ENCODE assay signal across 10 mouse cellular contexts in the genomic region with DNA sequence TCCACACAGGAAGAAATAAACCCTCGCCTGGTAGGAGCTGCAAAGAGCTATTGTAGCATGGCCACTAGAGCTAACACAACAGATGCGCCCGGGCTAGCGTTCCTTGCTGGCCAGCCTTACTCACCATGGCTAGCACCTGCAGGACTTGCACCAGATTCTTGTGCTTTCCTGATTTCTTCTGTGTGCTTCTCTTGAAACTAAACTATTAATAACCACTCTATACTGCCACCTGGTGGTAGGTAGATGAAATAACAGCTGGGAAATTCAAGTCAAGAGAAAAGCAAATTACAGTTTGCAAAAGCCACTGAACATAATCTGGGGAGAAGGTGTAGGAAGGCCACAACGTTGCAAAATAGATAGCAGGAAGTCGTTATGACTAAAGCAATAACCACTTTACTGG.
DNase-seq lines count a peak whose midpoint lies in the region; ATAC-seq lines count a peak whose summit lies in the region.
"Had no signal": no experiment of that assay in that cellular context is flagged by ENCODE, and none has a peak within 500 bp of the region (broad histone marks: within the 10 kb centered on the region; RNA-seq: fewer than 3 reads in every experiment).

No protein-coding gene starts in this region.

- intact Hi-C loops in heart, postnatal 10 days (cut with DNase I) = loop anchor here (1.0 to 5.0 kb wide), 2 partner anchors 75 to 989 kb away; no protein-coding TSS in a partner anchor

- H3K36me3 ChIP-seq in heart, embryonic 12.5 days = no peaks in the 10 kb centered on the region
- H3K36me3 ChIP-seq: liver, embryonic 15.5 days had no signal

- DNase-seq in heart, postnatal 10 days = peak; percentile 9 to 30
- peak; percentile 27 for DNase-seq in CD4-positive helper T cell, adult 2 months (ENCODE audit: low read depth, low spot score)
- peak; percentile 56 for DNase-seq in brain, adult 2 months (ENCODE audit: low read depth, low spot score)
- DNase-seq in hindlimb bud, embryonic 11.5 days (ENCODE audit: extremely low spot score, low read depth, low spot score) = peak; percentile 49
- peak; percentile 69 for DNase-seq in mesoderm, embryonic 11.5 days (ENCODE audit: low read depth, low spot score)
- DNase-seq in thymus, postnatal 14 days = no peak
- no peak for DNase-seq in spleen, postnatal 36 days (ENCODE audit: low spot score in 2 of 2)

- 0 out of 2 replicates have a peak, but pooled peaks cover 3% of the 10 kb centered on the region for H3K9me3 ChIP-seq in heart, embryonic 12.5 days (replicated peaks)
- H3K9me3 ChIP-seq: liver, embryonic 15.5 days had no signal

- WGBS in heart, embryonic 12.5 days = 35% methylated on average over 6 of the region's 6 CpGs

- no peak overlapping the region for H3K9ac ChIP-seq in heart, embryonic 12.5 days
- H3K9ac ChIP-seq: liver, embryonic 15.5 days had no signal

- no peaks in the 10 kb centered on the region for H3K4me1 ChIP-seq in heart, embryonic 12.5 days (replicated peaks)
- H3K4me1 ChIP-seq: liver, embryonic 15.5 days had no signal

- H3K4me2 ChIP-seq in heart, embryonic 12.5 days = no peak overlapping the region
- H3K4me2 ChIP-seq: liver, embryonic 15.5 days had no signal

- no peak overlapping the region for H3K4me3 ChIP-seq in heart, embryonic 12.5 days
- H3K4me3 ChIP-seq: erythroblast, embryonic 14.5 days; liver, embryonic 15.5 days had no signal

- ATAC-seq in heart, embryonic 12.5 days (ENCODE audit: insufficient number of reproducible peaks, low FRiP score) = no peak

- H3K27me3 ChIP-seq in heart, embryonic 12.5 days (replicated peaks) = peaks cover 4% of the 10 kb centered on the region; the same call in 1 of the 2 replicates
- H3K27me3 ChIP-seq: liver, embryonic 15.5 days had no signal

- no peak overlapping the region for H3K27ac ChIP-seq in heart, embryonic 12.5 days (ENCODE audit: poor library complexity, severe bottlenecking)
- H3K27ac ChIP-seq: liver, embryonic 15.5 days had no signal

Comparison
In these comparisons a context has a peak if more than half of its experiments do, and no peak if none do; other contexts are left out.
1. DNase-seq: peak in heart, postnatal 10 days (2 of 2), CD4-positive helper T cell, adult 2 months (single experiment), brain, adult 2 months (single experiment), hindlimb bud, embryonic 11.5 days (single experiment) and mesoderm, embryonic 11.5 days (single experiment); none in thymus, postnatal 14 days (single experiment) and spleen, postnatal 36 days (0 of 2).